Mouse (Mus musculus): ENCODE measurements around the gene Kat2b. TPM values are rescaled to one million over a fixed set of nuclear protein-coding genes. Genes with fewer than 3 reads are reported as not detected.

Kat2b gene
- polyA plus RNA-seq, 1 experiment from 2014 or later = 11.2 TPM

- no peaks in the 10 kb centered on the region for H3K9me3 ChIP-seq (ENCODE audit: control insufficient read depth, low read length)
- no peak overlapping the region for H3K27ac ChIP-seq (ENCODE audit: low read depth, low read length)
- 83% methylated on average over 4 of the region's 4 CpGs for WGBS
- no peak overlapping the region for H3K4me3 ChIP-seq (ENCODE audit: low read depth, low read length)
- no peak for ATAC-seq (ENCODE audit: low read depth)
- H3K36me3 ChIP-seq (ENCODE audit: control insufficient read depth, insufficient read depth, low read length) = peaks cover under 1% of the 10 kb centered on the region; the same call in 1 of the 2 replicates
- H3K4me2 ChIP-seq (ENCODE audit: low read depth, low read length) = no peak overlapping the region
- no peak overlapping the region for H3K9ac ChIP-seq (replicated peaks; ENCODE audit: low read depth, low read length)
- no peaks in the 10 kb centered on the region for H3K27me3 ChIP-seq (ENCODE audit: control insufficient read depth, insufficient read depth, low read length)
- no peaks in the 10 kb centered on the region for H3K4me1 ChIP-seq (ENCODE audit: control insufficient read depth, insufficient read depth, low read length)
Measured at GRCm38 (mm10) chr17:53627497-53627896, 60.8 kb downstream of the Kat2b start.

GRCm38 (mm10) chr17:53628131-53628530 lies 61.5 kb downstream of the Kat2b start:
- peaks cover 5% of the 10 kb centered on the region; the same call in 1 of the 2 replicates for H3K36me3 ChIP-seq (ENCODE audit: control insufficient read depth, insufficient read depth, low read length)
- no peaks in the 10 kb centered on the region for H3K4me1 ChIP-seq (ENCODE audit: control insufficient read depth, insufficient read depth, low read length)
- no peak overlapping the region for H3K4me3 ChIP-seq (ENCODE audit: low read depth, low read length)
- H3K9ac ChIP-seq (replicated peaks; ENCODE audit: low read depth, low read length) = no peak overlapping the region
- no peak overlapping the region for H3K27ac ChIP-seq (ENCODE audit: low read depth, low read length)
- H3K27me3 ChIP-seq (ENCODE audit: control insufficient read depth, insufficient read depth, low read length) = no peaks in the 10 kb centered on the region
- no peak for ATAC-seq (ENCODE audit: low read depth)
- WGBS = 81% methylated on average over 5 of the region's 5 CpGs
- no peaks in the 10 kb centered on the region for H3K9me3 ChIP-seq (ENCODE audit: control insufficient read depth, low read length)
- H3K4me2 ChIP-seq (ENCODE audit: low read depth, low read length) = no peak overlapping the region

GRCm38 (mm10) chr17:53631344-53631743 lies 64.7 kb downstream of the Kat2b start:
- Histone ChIP-seq H3K4me2 (ENCODE audit: low read depth, low read length) (no peak overlapping the region), H3K4me1 (ENCODE audit: control insufficient read depth, insufficient read depth, low read length) (no peaks in the 10 kb centered on the region), H3K9ac (replicated peaks; ENCODE audit: low read depth, low read length) (no peak overlapping the region), H3K9me3 (ENCODE audit: control insufficient read depth, low read length) (no peaks in the 10 kb centered on the region), H3K36me3 (ENCODE audit: control insufficient read depth, insufficient read depth, low read length) (peaks cover 5% of the 10 kb centered on the region; the same call in 1 of the 2 replicates), H3K4me3 (ENCODE audit: low read depth, low read length) (no peak overlapping the region), H3K27me3 (ENCODE audit: control insufficient read depth, insufficient read depth, low read length) (no peaks in the 10 kb centered on the region), H3K27ac (ENCODE audit: low read depth, low read length) (no peak overlapping the region)
- ATAC-seq (ENCODE audit: low read depth) = no peak

GRCm38 (mm10) chr17:53643360-53643759 lies 76.7 kb downstream of the Kat2b start:
- H3K4me3 ChIP-seq (ENCODE audit: low read depth, low read length) = no peak overlapping the region
- ATAC-seq (ENCODE audit: low read depth) = no peak
- no peak overlapping the region for H3K27ac ChIP-seq (ENCODE audit: low read depth, low read length)
- no peak overlapping the region for H3K4me2 ChIP-seq (ENCODE audit: low read depth, low read length)
- no peak overlapping the region for H3K9ac ChIP-seq (replicated peaks; ENCODE audit: low read depth, low read length)
- H3K4me1 ChIP-seq (ENCODE audit: control insufficient read depth, insufficient read depth, low read length) = no peaks in the 10 kb centered on the region
- H3K27me3 ChIP-seq (ENCODE audit: control insufficient read depth, insufficient read depth, low read length) = no peaks in the 10 kb centered on the region
- 91% methylated on average over 4 of the region's 4 CpGs for WGBS
- no peaks in the 10 kb centered on the region for H3K9me3 ChIP-seq (ENCODE audit: control insufficient read depth, low read length)
- peaks cover 35% of the 10 kb centered on the region for H3K36me3 ChIP-seq (ENCODE audit: control insufficient read depth, insufficient read depth, low read length)

- 73% methylated on average over 2 of the region's 2 CpGs for WGBS
Measured at GRCm38 (mm10) chr17:53650251-53650661, 83.6 kb downstream of the Kat2b start.

GRCm38 (mm10) chr17:53654596-53654995 lies 87.9 kb downstream of the Kat2b start:
- 85% methylated on average over 4 of the region's 4 CpGs for WGBS
- no peak overlapping the region for H3K4me3 ChIP-seq (ENCODE audit: low read depth, low read length)

More at GRCm38 (mm10) chr17:53650251-53650661, 83.6 kb downstream of the Kat2b start:
- no peak overlapping the region for H3K4me2 ChIP-seq (ENCODE audit: low read depth, low read length)
- H3K4me1 ChIP-seq (ENCODE audit: control insufficient read depth, insufficient read depth, low read length) = no peaks in the 10 kb centered on the region
- ATAC-seq (ENCODE audit: low read depth) = no peak
- H3K36me3 ChIP-seq (ENCODE audit: control insufficient read depth, insufficient read depth, low read length) = peaks cover 9% of the 10 kb centered on the region
- H3K9ac ChIP-seq (replicated peaks; ENCODE audit: low read depth, low read length) = no peak overlapping the region
- no peak overlapping the region for H3K27ac ChIP-seq (ENCODE audit: low read depth, low read length)
- no peaks in the 10 kb centered on the region for H3K27me3 ChIP-seq (ENCODE audit: control insufficient read depth, insufficient read depth, low read length)
- H3K9me3 ChIP-seq (ENCODE audit: control insufficient read depth, low read length) = no peaks in the 10 kb centered on the region
- H3K4me3 ChIP-seq (ENCODE audit: low read depth, low read length) = no peak overlapping the region

GRCm38 (mm10) chr17:53655081-53655480 lies 88.4 kb downstream of the Kat2b start:
- H3K9me3 ChIP-seq (ENCODE audit: control insufficient read depth, low read length) = no peaks in the 10 kb centered on the region
- no peak overlapping the region for H3K4me3 ChIP-seq (ENCODE audit: low read depth, low read length)
- ATAC-seq (ENCODE audit: low read depth) = no peak
- peaks cover 17% of the 10 kb centered on the region; the same call in 1 of the 2 replicates for H3K36me3 ChIP-seq (ENCODE audit: control insufficient read depth, insufficient read depth, low read length)
- H3K4me2 ChIP-seq (ENCODE audit: low read depth, low read length) = no peak overlapping the region
- H3K9ac ChIP-seq (replicated peaks; ENCODE audit: low read depth, low read length) = no peak overlapping the region
- 94% methylated on average over 6 of the region's 6 CpGs for WGBS
- H3K4me1 ChIP-seq (ENCODE audit: control insufficient read depth, insufficient read depth, low read length) = no peaks in the 10 kb centered on the region
- no peak overlapping the region for H3K27ac ChIP-seq (ENCODE audit: low read depth, low read length)
- H3K27me3 ChIP-seq (ENCODE audit: control insufficient read depth, insufficient read depth, low read length) = no peaks in the 10 kb centered on the region

More at GRCm38 (mm10) chr17:53654596-53654995, 87.9 kb downstream of the Kat2b start:
- Histone ChIP-seq H3K27me3 (ENCODE audit: control insufficient read depth, insufficient read depth, low read length) (no peaks in the 10 kb centered on the region), H3K4me1 (ENCODE audit: control insufficient read depth, insufficient read depth, low read length) (no peaks in the 10 kb centered on the region), H3K9me3 (ENCODE audit: control insufficient read depth, low read length) (no peaks in the 10 kb centered on the region), H3K36me3 (ENCODE audit: control insufficient read depth, insufficient read depth, low read length) (peaks cover 17% of the 10 kb centered on the region; the same call in 1 of the 2 replicates), H3K9ac (replicated peaks; ENCODE audit: low read depth, low read length) (no peak overlapping the region), H3K27ac (ENCODE audit: low read depth, low read length) (no peak overlapping the region), H3K4me2 (ENCODE audit: low read depth, low read length) (no peak overlapping the region)
- no peak for ATAC-seq (ENCODE audit: low read depth)

- Histone ChIP-seq H3K4me3 (ENCODE audit: low read depth, low read length) (no peak overlapping the region), H3K27ac (ENCODE audit: low read depth, low read length) (no peak overlapping the region), H3K27me3 (ENCODE audit: control insufficient read depth, insufficient read depth, low read length) (no peaks in the 10 kb centered on the region), H3K4me2 (ENCODE audit: low read depth, low read length) (no peak overlapping the region), H3K4me1 (ENCODE audit: control insufficient read depth, insufficient read depth, low read length) (no peaks in the 10 kb centered on the region), H3K9me3 (ENCODE audit: control insufficient read depth, low read length) (no peaks in the 10 kb centered on the region), H3K36me3 (ENCODE audit: control insufficient read depth, insufficient read depth, low read length) (peaks cover 17% of the 10 kb centered on the region; the same call in 1 of the 2 replicates), H3K9ac (replicated peaks; ENCODE audit: low read depth, low read length) (no peak overlapping the region)
- ATAC-seq (ENCODE audit: low read depth) = no peak
- 93% methylated on average over 2 of the region's 2 CpGs for WGBS
Measured at GRCm38 (mm10) chr17:53655959-53656358, 89.3 kb downstream of the Kat2b start.

GRCm38 (mm10) chr17:53656369-53656860 lies 89.8 kb downstream of the Kat2b start:
- Histone ChIP-seq H3K9me3 (ENCODE audit: control insufficient read depth, low read length) (no peaks in the 10 kb centered on the region), H3K9ac (replicated peaks; ENCODE audit: low read depth, low read length) (no peak overlapping the region), H3K4me3 (ENCODE audit: low read depth, low read length) (no peak overlapping the region), H3K4me2 (ENCODE audit: low read depth, low read length) (no peak overlapping the region), H3K27ac (ENCODE audit: low read depth, low read length) (no peak overlapping the region), H3K36me3 (ENCODE audit: control insufficient read depth, insufficient read depth, low read length) (peaks cover 17% of the 10 kb centered on the region; the same call in 1 of the 2 replicates), H3K27me3 (ENCODE audit: control insufficient read depth, insufficient read depth, low read length) (no peaks in the 10 kb centered on the region), H3K4me1 (ENCODE audit: control insufficient read depth, insufficient read depth, low read length) (no peaks in the 10 kb centered on the region)
- ATAC-seq (ENCODE audit: low read depth) = no peak
- 76% methylated on average over 6 of the region's 6 CpGs for whole genome bisulfite sequencing
